Mouse (Mus musculus): Measurements from ENCODE around the gene Rd3. TPM values are rescaled to one million over a fixed set of nuclear protein-coding genes. Genes with fewer than 3 reads are reported as not detected.

The Rd3 gene
- polyA plus RNA-seq, 1 experiment from 2014 or later, result 4.4 TPM

- no peak overlapping the region for H3K27ac ChIP-seq
- ATAC-seq (ENCODE audit: low FRiP score), result no peak
- WGBS, result 63% methylated on average over 5 of the region's 5 CpGs
Observed at GRCm38 (mm10) chr1:191969939-191970338, 7.2 kb upstream of the Rd3 start.

DNA sequence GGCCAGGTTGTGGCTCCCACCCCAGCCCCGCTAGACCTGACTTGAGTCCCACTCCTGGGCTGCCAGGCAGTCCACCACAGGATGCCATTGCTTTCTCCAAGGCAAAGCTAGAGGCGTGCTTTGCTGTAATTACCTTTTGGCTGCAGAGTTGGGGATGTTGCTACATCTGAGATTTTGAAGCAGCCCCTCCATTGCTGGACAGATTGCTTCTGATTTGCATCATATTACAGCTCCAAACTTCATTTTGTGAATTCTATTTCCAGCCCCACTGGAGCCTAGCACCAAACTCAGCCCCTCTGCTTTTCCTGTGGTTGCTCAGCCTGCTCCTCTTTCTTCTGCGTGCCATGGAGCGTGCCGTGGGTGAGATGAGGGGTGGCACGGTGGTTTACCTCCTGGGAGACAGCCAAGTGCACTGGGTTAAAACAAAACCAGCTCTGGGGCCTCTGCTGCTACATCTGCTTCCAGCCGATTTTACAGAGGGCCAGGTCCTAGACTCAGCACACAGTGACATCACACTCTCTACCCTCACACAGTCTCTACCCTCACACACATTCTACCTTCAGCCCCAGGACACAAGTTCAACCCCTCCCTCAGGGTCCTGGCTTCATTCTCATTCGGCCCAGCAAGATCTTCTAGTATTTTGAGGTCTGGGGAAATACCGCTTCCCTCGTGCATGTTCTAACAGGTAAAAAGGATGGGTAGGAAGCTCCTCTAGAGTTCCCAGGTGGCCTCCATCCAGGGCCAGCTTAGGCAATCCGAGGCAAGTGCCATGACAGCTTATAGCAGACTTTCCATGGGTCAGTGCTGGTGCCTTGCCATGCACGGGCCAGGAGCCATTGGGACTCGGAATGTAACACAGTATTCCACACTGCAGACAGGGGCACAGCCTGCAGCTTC is 2.4 kb upstream of the Rd3 start:
- H3K27ac ChIP-seq, result no peak overlapping the region
- H3K9ac ChIP-seq, result no peak overlapping the region
- no peak for ATAC-seq (ENCODE audit: low FRiP score)
- no peaks in the 10 kb centered on the region for H3K9me3 ChIP-seq (replicated peaks)
- no peak overlapping the region for H3K4me3 ChIP-seq
- no peak overlapping the region for H3K4me2 ChIP-seq (replicated peaks)
- no peaks in the 10 kb centered on the region for H3K36me3 ChIP-seq
- 73% methylated on average over 13 of the region's 13 CpGs for WGBS
- no peaks in the 10 kb centered on the region for H3K27me3 ChIP-seq
- peaks cover 19% of the 10 kb centered on the region for H3K4me1 ChIP-seq

More at GRCm38 (mm10) chr1:191969939-191970338, 7.2 kb upstream of the Rd3 start:
- Histone ChIP-seq H3K4me1 (peaks cover 5% of the 10 kb centered on the region; the same call in 1 of the 2 replicates), H3K9me3 (replicated peaks) (no peaks in the 10 kb centered on the region), H3K9ac (no peak overlapping the region), H3K27me3 (no peaks in the 10 kb centered on the region), H3K4me3 (no peak overlapping the region), H3K36me3 (no peaks in the 10 kb centered on the region), H3K4me2 (replicated peaks) (no peak overlapping the region)

GRCm38 (mm10) chr1:191981426-191982102 is 4.4 kb downstream of the Rd3 start:
- H3K9ac ChIP-seq, result no peak overlapping the region
- H3K4me3 ChIP-seq, result no peak overlapping the region
- peak; percentile 90 for ATAC-seq (ENCODE audit: low FRiP score)
- peaks cover 10% of the 10 kb centered on the region; the same call in 1 of the 2 replicates for H3K27me3 ChIP-seq
- peaks cover 36% of the 10 kb centered on the region for H3K4me1 ChIP-seq
- no peaks in the 10 kb centered on the region for H3K9me3 ChIP-seq (replicated peaks)
- 17% methylated on average over 6 of the region's 6 CpGs for WGBS
- H3K27ac ChIP-seq, result peak overlapping the region; percentile 76
- H3K36me3 ChIP-seq, result no peaks in the 10 kb centered on the region
- H3K4me2 ChIP-seq (replicated peaks), result no peak overlapping the region

DNA sequence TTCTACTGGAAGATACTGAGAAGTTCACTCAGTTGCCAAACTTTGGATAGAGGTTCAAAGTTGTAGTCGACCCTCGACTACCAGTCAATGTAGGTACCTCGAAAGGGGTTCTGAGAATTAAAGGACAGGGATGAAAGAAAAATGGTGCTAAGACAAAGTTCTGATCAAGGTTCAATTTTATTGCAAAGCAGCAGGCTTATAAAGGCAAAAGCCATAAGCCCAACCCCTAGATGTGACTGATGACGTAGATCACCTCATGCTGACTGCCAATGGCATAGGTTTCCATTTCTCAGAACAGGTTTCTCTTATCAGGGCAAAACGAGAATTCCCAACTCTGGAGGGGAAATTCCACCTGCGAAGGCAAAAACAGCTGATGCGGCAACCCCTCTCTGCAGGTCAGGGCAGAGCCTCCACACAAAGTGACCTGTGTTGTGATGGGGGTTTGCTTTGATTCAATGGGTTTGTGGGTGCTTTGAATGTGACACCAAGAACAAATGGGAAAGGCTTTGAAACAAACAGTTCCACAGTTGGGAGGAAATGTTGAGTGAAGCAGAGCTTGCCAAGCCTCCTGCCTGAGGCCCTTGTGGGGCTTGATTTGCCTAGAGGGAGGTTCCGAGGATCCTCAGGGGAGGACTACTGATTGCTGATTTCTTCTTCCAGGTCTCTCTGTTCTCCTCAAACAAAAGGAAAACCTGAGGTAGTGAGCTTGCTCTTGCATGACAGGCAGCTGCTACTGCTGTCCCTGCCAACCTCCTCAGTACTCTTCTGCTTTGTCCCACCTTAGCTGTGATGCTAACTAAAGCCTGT is 9.7 kb downstream of the Rd3 start:
- Histone ChIP-seq H3K9ac (no peak overlapping the region), H3K9me3 (replicated peaks) (no peaks in the 10 kb centered on the region), H3K4me2 (replicated peaks) (no peak overlapping the region), H3K27ac (no peak overlapping the region), H3K27me3 (peaks cover 10% of the 10 kb centered on the region; the same call in 1 of the 2 replicates), H3K4me1 (peaks cover 7% of the 10 kb centered on the region), H3K4me3 (no peak overlapping the region), H3K36me3 (no peaks in the 10 kb centered on the region)
- ATAC-seq (ENCODE audit: low FRiP score), result no peak
- 75% methylated on average over 8 of the region's 8 CpGs for WGBS

DNA sequence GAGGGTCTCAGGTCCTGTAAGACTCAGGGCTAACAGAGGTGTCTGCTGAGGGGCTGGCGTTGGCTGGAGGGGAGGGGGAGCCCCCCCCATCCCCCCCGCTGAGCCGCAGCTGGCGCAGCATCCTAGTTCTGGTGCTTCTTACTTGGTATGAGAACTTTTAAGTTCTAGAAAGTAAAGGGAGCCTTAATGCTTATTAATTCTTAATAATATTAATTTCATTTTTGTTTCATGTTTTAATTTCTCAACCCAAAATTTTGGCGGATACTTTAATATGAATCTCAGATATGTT is 10.3 kb downstream of the Rd3 start:
- 49% methylated on average over 5 of the region's 5 CpGs for whole genome bisulfite sequencing
- Histone ChIP-seq H3K9me3 (replicated peaks) (no peaks in the 10 kb centered on the region), H3K27me3 (peaks cover 10% of the 10 kb centered on the region; the same call in 1 of the 2 replicates), H3K4me2 (replicated peaks) (no peak overlapping the region), H3K4me1 (peaks cover 2% of the 10 kb centered on the region; the same call in 1 of the 2 replicates), H3K36me3 (no peaks in the 10 kb centered on the region), H3K4me3 (no peak overlapping the region), H3K27ac (no peak overlapping the region), H3K9ac (no peak overlapping the region)
- ATAC-seq (ENCODE audit: low FRiP score), result no peak

GRCm38 (mm10) chr1:191988646-191989045 is 11.5 kb downstream of the Rd3 start:
- Histone ChIP-seq H3K9me3 (replicated peaks) (no peaks in the 10 kb centered on the region), H3K27ac (no peak overlapping the region), H3K9ac (no peak overlapping the region), H3K4me3 (no peak overlapping the region), H3K4me2 (replicated peaks) (no peak overlapping the region), H3K36me3 (no peaks in the 10 kb centered on the region), H3K4me1 (no peaks in the 10 kb centered on the region), H3K27me3 (peaks cover 10% of the 10 kb centered on the region; the same call in 1 of the 2 replicates)
- WGBS, result 90% methylated on average over 3 of the region's 3 CpGs
- no peak for ATAC-seq (ENCODE audit: low FRiP score)

DNA sequence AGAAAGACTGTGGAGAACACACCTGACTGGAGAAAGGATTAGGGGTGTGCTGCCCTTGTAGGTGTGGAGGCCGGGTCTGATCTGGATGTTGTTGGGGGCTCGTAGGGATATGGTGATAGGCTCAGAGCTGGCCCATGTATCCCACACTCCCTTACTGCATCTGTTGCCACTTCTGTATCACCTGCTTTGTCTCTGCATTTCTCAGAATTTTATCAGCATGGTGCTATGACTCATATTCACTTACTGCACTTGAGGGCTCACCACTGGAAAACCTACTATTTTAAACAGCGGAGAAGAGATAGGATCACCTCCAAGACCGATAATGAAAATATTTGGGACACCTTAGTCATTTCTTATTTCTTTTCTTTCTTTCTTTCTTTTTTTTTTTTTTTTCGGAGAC is 11.9 kb downstream of the Rd3 start:
- no peak overlapping the region for H3K9ac ChIP-seq
- H3K4me3 ChIP-seq, result no peak overlapping the region

GRCm38 (mm10) chr1:191989994-191990393 is 12.8 kb downstream of the Rd3 start:
- Histone ChIP-seq H3K36me3 (no peaks in the 10 kb centered on the region), H3K27me3 (peaks cover 10% of the 10 kb centered on the region; the same call in 1 of the 2 replicates), H3K9me3 (replicated peaks) (no peaks in the 10 kb centered on the region), H3K4me3 (peak overlapping the region; percentile 54), H3K4me1 (no peaks in the 10 kb centered on the region), H3K4me2 (replicated peaks) (peak overlapping the region; percentile 62), H3K27ac (peak overlapping the region; percentile 76), H3K9ac (peak overlapping the region; percentile 73)
- under 1% methylated on average over 22 of the region's 22 CpGs for WGBS
- ATAC-seq (ENCODE audit: low FRiP score), result peak; percentile 98

More for the DNA sequence above, 11.9 kb downstream of the Rd3 start:
- Histone ChIP-seq H3K9me3 (replicated peaks) (no peaks in the 10 kb centered on the region), H3K27ac (no peak overlapping the region), H3K36me3 (no peaks in the 10 kb centered on the region), H3K4me2 (replicated peaks) (no peak overlapping the region), H3K27me3 (peaks cover 10% of the 10 kb centered on the region; the same call in 1 of the 2 replicates), H3K4me1 (no peaks in the 10 kb centered on the region)
- ATAC-seq (ENCODE audit: low FRiP score), result no peak
- 87% methylated on average over 5 of the region's 5 CpGs for WGBS

- Histone ChIP-seq H3K27ac (no peak overlapping the region), H3K36me3 (no peaks in the 10 kb centered on the region), H3K4me2 (replicated peaks) (no peak overlapping the region), H3K9me3 (replicated peaks) (no peaks in the 10 kb centered on the region), H3K4me1 (no peaks in the 10 kb centered on the region), H3K27me3 (no peaks in the 10 kb centered on the region), H3K9ac (no peak overlapping the region), H3K4me3 (no peak overlapping the region)
- ATAC-seq (ENCODE audit: low FRiP score), result no peak
- WGBS, result 68% methylated on average over 7 of the region's 7 CpGs
Observed at GRCm38 (mm10) chr1:191992040-191992780, 15.0 kb downstream of the Rd3 start.

DNA sequence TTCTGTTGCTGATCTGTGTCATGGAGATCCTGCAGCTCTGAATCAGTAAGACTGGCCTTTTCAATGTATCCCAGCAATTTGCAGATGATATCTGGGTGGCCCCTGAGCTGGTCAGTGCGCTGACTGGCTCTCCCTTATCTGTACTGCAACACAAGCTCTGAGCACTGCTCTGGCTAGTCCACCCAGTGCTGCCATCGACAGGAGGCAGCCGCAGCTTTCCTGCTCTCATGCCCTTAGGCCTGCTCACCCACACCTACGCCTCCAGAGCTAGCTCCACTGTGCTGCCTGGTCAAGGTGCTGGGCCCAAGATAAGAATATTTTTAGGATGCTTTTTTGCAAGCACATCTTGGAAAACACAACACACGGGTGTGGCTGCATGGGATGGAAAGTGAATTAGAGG is 17.3 kb downstream of the Rd3 start:
- no peak for ATAC-seq (ENCODE audit: low FRiP score)
- H3K9me3 ChIP-seq (replicated peaks), result no peaks in the 10 kb centered on the region
- WGBS, result 73% methylated on average over 5 of the region's 5 CpGs
- H3K4me1 ChIP-seq, result no peaks in the 10 kb centered on the region
- no peak overlapping the region for H3K27ac ChIP-seq
- no peak overlapping the region for H3K9ac ChIP-seq
- no peaks in the 10 kb centered on the region for H3K36me3 ChIP-seq
- no peaks in the 10 kb centered on the region for H3K27me3 ChIP-seq
- H3K4me3 ChIP-seq, result no peak overlapping the region
- no peak overlapping the region for H3K4me2 ChIP-seq (replicated peaks)

DNA sequence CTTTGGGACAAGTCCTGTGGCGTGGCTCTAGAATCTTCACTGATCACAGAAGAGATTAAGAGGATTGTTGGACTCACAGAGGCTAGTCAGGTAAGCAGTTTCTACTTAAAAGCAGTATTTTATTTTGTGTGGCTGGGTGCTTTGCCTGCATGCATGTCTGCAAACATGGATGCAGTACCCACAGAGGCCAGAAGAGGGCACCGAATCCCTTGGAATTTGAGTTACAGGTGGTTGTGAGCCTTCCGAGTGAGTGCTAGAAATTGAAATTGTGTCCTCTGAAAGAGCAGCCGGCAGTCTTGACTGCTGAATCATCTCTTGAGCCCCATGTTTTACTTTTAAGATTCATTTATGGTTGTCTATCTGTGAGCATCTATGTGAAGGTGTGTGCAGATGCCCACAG is 18.3 kb downstream of the Rd3 start:
- no peaks in the 10 kb centered on the region for H3K4me1 ChIP-seq
- no peak for ATAC-seq (ENCODE audit: low FRiP score)

More for the DNA sequence above, 18.3 kb downstream of the Rd3 start:
- Histone ChIP-seq H3K27me3 (no peaks in the 10 kb centered on the region), H3K4me3 (no peak overlapping the region), H3K9ac (no peak overlapping the region), H3K36me3 (no peaks in the 10 kb centered on the region), H3K9me3 (replicated peaks) (no peaks in the 10 kb centered on the region), H3K4me2 (replicated peaks) (no peak overlapping the region), H3K27ac (no peak overlapping the region)
- WGBS, result 54% methylated on average over 4 of the region's 4 CpGs
